Mouse (Mus musculus): ENCODE measurements around the gene Dhh. TPM values are rescaled to one million over a fixed set of nuclear protein-coding genes. Genes with fewer than 3 reads are reported as not detected.
A peak's percentile ranks its signal among the peaks of the same experiment; 100 is the strongest.

Dhh gene
- polyA plus RNA-seq, 1 experiment from 2014 or later: 0.84 TPM

DNA sequence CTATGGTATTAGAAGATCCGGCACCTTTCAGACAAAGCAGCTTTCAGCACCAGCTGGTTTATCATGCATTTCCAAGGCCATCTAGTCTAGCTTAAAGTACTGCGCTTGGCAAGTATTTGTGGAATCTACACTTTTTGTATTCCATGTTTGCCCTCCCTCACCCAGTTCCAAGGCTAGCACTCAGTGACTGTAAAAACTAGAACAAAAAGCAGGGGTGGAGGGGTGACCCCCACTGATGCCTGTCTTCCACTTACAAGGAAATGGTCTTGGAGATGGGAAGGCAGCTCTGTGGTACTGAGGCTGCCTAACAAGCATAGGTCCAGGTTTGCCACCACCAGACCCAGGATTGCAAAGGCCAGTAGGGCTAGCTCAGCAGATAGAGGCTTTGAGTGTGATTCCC lies 4.3 kb upstream of the Dhh start:
- Histone ChIP-seq H3K27ac (no peak overlapping the region), H3K9me3 (replicated peaks) (no peaks in the 10 kb centered on the region), H3K9ac (no peak overlapping the region), H3K4me2 (replicated peaks) (no peak overlapping the region), H3K4me3 (no peak overlapping the region), H3K27me3 (peaks cover 30% of the 10 kb centered on the region), H3K4me1 (peaks cover 11% of the 10 kb centered on the region), H3K36me3 (peaks cover 47% of the 10 kb centered on the region)
- ATAC-seq (ENCODE audit: low FRiP score): no peak
- 83% methylated on average over 2 of the region's 2 CpGs for WGBS

DNA sequence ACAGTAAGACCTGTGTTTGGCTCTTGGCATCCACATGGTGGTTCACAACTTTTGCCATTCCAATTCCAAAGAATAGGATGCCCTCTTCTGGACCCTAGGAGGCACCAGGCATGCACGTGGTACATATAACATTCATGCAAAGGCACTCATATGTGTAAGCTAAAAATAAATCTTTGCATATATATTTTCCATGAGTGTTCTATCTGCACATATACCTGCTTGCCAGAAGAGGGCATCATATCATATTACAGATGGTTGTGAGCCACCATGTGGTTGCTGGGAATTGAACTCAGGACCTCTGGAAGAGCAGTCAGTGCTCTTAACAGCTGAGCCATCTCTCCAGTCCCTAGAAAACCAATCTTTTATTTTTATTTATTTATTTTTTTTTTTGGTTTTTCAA lies 3.2 kb upstream of the Dhh start:
- no peak overlapping the region for H3K4me3 ChIP-seq
- H3K36me3 ChIP-seq: peaks cover 37% of the 10 kb centered on the region
- peaks cover 14% of the 10 kb centered on the region for H3K4me1 ChIP-seq
- no peak overlapping the region for H3K4me2 ChIP-seq (replicated peaks)
- H3K9me3 ChIP-seq (replicated peaks): no peaks in the 10 kb centered on the region
- H3K27me3 ChIP-seq: peaks cover 41% of the 10 kb centered on the region
- H3K9ac ChIP-seq: no peak overlapping the region
- WGBS: 62% methylated on average over 1 of the region's 1 CpGs
- ATAC-seq (ENCODE audit: low FRiP score): no peak
- no peak overlapping the region for H3K27ac ChIP-seq

DNA sequence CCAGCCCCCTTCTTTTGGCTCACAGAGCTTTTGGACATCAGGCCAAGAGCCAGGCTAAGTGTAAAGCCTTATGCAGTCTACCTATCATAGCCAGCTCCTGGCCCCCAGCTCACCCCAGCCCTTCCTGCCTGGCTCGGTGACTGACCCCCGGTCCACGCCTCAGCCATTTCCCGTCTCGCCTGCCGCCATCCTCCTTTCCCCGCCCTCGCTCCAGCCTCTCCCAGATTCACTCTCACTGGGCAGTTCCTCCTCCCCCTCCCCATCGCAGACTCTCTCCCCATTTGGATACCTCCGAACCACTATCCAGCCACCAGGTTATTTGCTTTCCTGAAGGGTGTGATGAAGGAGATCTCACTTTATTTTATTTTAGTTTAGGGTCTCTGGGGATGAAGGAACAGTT lies 845 bp downstream of the Dhh start:
- H3K27ac ChIP-seq: no peak overlapping the region
- WGBS: 3% methylated on average over 10 of the region's 10 CpGs
- peaks cover 43% of the 10 kb centered on the region for H3K4me1 ChIP-seq
- ATAC-seq (ENCODE audit: low FRiP score): no peak
- H3K9me3 ChIP-seq (replicated peaks): no peaks in the 10 kb centered on the region
- H3K4me3 ChIP-seq: peak overlapping the region; percentile 25; the same call in 1 of the 2 replicates
- H3K36me3 ChIP-seq: no peaks in the 10 kb centered on the region
- peaks cover 81% of the 10 kb centered on the region for H3K27me3 ChIP-seq
- H3K9ac ChIP-seq: no peak overlapping the region
- peak overlapping the region; percentile 45 for H3K4me2 ChIP-seq (replicated peaks)

DNA sequence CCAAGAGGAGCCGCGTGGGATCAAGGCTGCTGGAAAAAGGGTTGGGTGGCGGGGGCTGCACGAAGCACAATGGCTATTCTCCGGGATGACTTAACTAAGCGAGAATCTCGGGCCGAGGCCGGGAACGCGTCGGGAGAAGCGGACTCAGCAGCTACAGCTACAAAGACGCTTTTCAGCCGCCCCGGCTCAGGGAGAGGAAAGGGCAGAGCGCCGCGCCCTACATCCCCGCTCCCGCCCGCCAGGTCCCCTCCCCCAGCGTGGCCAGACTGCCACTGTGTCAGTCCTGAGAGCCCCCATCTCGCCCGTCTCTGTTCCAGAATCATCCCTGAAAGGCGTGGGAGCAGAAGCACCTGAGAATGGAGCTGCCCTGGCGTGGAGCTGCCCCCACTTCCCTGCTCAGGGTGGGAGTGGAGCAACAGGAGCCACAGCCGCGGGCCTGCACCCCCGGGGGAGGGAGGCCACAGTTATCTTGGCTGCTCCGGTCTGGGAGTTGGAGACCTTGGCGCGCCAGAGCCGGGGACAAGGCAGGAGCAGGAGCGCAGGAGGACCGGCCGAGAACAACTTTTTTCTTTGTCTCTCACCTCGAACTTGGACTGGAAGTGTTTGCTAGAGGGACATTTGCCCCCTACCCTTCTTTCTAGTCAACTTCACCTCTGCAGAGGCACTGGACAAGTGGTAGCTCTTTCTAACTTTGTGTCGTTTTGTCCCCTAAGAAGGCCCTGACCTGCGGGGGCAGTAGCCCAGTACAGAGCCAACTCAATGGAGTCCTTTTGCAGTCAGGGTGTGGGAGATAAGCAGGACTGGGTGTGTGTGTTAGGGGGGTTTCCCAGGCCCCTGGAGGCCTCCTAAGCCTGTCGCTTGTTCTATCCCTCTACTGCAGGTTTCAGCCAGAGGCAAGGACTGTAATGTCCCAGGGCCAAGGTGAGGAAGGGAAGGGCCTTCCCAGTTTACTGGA lies 2.4 kb downstream of the Dhh start:
- ATAC-seq (ENCODE audit: low FRiP score): 0 out of 2 replicates have a peak, but pooled peaks have one; percentile 42
- H3K9me3 ChIP-seq (replicated peaks): no peaks in the 10 kb centered on the region
- peak overlapping the region; percentile 37 for H3K9ac ChIP-seq
- peak overlapping the region; percentile 28 for H3K4me3 ChIP-seq
- H3K36me3 ChIP-seq: no peaks in the 10 kb centered on the region
- peak overlapping the region; percentile 95 for H3K4me2 ChIP-seq (replicated peaks)
- H3K27ac ChIP-seq: no peak overlapping the region
- H3K4me1 ChIP-seq: peaks cover 43% of the 10 kb centered on the region
- peaks cover 94% of the 10 kb centered on the region for H3K27me3 ChIP-seq
- WGBS: under 1% methylated on average over 41 of the region's 41 CpGs

DNA sequence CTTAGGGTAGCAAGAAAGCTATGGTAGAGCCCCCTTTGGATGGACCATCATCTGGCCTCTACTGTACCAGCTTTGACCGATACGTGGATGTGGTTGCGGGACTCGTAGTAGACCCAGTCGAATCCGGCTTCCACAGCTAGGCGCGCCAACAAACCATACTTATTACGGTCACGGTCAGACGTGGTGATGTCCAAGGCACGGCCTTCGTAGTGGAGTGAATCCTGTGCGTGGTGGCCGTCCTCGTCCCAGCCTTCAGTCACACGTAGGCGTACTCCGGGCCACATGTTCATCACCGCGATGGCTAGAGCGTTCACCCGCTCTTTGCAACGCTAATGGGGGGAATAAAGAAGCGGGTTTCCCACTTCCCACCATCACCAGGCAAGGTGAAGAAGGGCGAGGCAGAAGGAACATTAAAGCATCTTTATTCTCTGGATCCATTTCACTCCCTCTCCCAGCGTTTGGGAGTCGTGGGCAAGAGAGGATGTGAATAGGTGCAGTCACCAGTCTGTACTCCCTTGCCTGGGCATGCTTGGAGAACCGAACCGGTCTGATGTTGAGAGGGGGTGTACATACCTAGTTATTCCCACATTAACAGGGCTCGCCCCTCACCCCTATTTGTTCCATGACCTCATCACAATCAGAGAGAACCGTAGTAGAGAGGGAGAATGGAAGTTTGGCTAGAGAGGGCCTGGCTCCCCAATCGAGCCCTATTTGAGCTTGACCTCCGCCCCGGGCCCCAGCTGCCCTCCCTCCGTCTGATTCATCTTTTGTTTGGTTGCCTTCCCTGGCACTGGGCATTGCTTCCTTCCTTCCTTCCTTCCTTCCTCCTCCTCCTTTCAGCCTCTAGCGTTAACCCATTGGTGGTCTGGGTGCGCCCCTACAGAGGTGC lies 3.4 kb downstream of the Dhh start:
- peaks cover 43% of the 10 kb centered on the region for H3K4me1 ChIP-seq
- peak overlapping the region; percentile 37 for H3K9ac ChIP-seq
- H3K27ac ChIP-seq: no peak overlapping the region
- H3K27me3 ChIP-seq: peaks cover 86% of the 10 kb centered on the region
- no peaks in the 10 kb centered on the region for H3K36me3 ChIP-seq
- H3K9me3 ChIP-seq (replicated peaks): no peaks in the 10 kb centered on the region
- no peak for ATAC-seq (ENCODE audit: low FRiP score)
- WGBS: 2% methylated on average over 38 of the region's 38 CpGs
- H3K4me3 ChIP-seq: peak overlapping the region; percentile 45
- H3K4me2 ChIP-seq (replicated peaks): peak overlapping the region; percentile 95

DNA sequence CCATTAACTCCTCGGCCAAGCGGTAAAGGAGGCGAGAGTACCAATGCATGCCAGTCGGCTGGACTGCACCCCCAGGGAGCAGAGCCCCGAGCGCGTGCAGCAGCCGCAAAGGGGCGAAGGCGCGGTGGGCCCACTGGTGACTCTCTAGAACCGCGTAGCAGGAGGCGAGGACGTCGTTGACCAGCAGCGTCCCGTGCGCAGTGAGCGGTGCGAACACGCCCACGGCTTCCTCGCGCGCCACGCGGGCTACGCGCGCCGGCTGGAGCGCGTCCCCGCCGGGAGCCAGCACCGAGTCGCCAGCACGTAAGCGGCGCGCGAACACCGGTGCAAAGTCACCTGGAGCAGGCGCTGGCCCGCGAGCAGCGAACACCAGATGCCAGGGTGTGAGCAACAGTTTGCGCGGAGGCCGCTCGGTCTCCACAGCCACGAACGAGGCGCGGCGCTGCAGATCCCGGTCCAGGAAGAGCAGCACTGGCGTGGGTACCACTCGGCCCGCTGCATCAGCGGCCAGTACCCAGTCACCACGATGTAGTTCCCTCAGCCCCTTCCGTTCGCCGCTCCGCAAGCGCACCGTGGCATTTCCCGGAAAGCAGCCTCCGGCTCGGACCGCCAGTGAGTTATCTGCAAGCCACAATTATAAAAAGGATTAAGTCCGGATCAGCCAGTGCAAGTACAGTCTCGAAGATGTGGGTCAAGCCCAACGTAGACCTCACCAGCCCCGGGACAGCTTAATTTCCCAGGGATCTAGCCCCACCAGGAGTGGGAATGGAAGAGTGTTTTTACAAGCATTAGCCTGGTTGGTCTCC lies 4.2 kb downstream of the Dhh start, which contains the start of gene Rhebl1:
TSS of gene Rhebl1 (minus strand) at position 601 of the 806 bp plus-strand sequence.
- no peak for ATAC-seq (ENCODE audit: low FRiP score)
- H3K4me3 ChIP-seq: peak within 1 kb of the TSS; percentile 45
- H3K27me3 ChIP-seq: peaks cover 79% of the 10 kb centered on the region
- no peaks in the 10 kb centered on the region for H3K36me3 ChIP-seq
- peaks cover 43% of the 10 kb centered on the region for H3K4me1 ChIP-seq
- H3K27ac ChIP-seq: no peak within 1 kb of the TSS
- peak within 1 kb of the TSS; percentile 53 for H3K9ac ChIP-seq
- under 1% methylated on average over 77 of the region's 77 CpGs for WGBS
- peak within 1 kb of the TSS; percentile 95 for H3K4me2 ChIP-seq (replicated peaks)
- no peaks in the 10 kb centered on the region for H3K9me3 ChIP-seq (replicated peaks)

DNA sequence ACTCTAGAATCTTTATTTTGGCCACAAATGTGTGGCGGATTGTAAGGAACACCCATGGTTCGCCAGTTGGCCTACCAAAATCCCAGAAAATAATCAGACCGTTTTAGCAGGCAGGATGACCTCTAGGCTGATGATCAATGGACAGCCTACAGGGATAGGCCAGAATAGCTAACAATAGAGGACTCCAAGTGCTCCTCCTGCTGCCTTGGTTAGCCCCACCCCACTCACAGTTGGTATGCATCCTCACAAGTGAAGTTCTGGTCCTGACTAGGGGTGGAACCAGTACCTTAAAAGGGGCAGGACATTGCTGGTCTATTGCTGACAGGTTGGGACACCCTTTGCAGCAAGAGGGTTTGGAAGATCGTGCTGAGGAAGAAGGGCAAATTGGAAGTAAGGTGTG lies 5.3 kb downstream of the Dhh start:
- Histone ChIP-seq H3K27me3 (peaks cover 68% of the 10 kb centered on the region), H3K9me3 (replicated peaks) (no peaks in the 10 kb centered on the region), H3K9ac (no peak overlapping the region), H3K4me3 (no peak overlapping the region), H3K36me3 (no peaks in the 10 kb centered on the region), H3K4me1 (peaks cover 37% of the 10 kb centered on the region), H3K4me2 (replicated peaks) (no peak overlapping the region), H3K27ac (no peak overlapping the region)
- WGBS: 49% methylated on average over 4 of the region's 4 CpGs
- no peak for ATAC-seq (ENCODE audit: low FRiP score)

DNA sequence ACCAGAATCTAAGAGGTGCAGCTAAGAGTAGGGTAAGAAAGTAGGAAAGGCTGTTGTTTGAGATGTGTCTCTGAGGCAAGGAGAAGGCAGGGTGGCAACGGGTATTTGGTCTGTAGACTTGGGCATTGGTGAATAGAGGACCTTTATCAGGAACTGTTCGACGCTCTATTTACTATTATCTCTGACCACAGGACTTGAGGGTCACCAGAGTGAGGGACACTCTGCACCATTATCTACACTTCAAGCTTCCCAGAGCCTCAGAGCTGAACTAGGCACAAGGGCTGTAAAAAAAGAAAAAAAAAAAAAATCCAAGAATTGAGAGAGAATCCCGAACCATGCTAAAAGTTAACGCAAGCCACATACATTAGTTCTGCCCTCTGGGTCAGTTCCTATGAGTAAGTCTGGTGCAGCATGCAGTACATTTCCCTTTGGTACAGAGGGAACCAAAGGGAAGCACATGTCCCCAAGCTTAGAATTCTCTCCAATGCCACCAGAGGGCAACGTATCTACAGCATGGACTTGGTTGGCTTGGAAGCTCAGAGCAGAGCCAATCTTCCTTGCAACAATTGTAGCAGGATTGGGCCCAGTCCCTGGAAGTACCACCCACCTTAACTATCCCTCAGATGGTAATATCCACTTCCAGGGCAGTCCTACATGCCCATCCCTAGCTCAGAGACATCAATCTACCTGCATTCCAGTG lies 6.3 kb downstream of the Dhh start:
- H3K4me1 ChIP-seq: peaks cover 30% of the 10 kb centered on the region
- peaks cover 61% of the 10 kb centered on the region for H3K27me3 ChIP-seq
- no peak overlapping the region for H3K27ac ChIP-seq
- H3K4me3 ChIP-seq: no peak overlapping the region
- H3K4me2 ChIP-seq (replicated peaks): no peak overlapping the region
- no peaks in the 10 kb centered on the region for H3K9me3 ChIP-seq (replicated peaks)
- H3K9ac ChIP-seq: no peak overlapping the region
- WGBS: 43% methylated on average over 6 of the region's 6 CpGs
- H3K36me3 ChIP-seq: no peaks in the 10 kb centered on the region
- ATAC-seq (ENCODE audit: low FRiP score): peak; percentile 46; the same call in 1 of the 2 replicates

DNA sequence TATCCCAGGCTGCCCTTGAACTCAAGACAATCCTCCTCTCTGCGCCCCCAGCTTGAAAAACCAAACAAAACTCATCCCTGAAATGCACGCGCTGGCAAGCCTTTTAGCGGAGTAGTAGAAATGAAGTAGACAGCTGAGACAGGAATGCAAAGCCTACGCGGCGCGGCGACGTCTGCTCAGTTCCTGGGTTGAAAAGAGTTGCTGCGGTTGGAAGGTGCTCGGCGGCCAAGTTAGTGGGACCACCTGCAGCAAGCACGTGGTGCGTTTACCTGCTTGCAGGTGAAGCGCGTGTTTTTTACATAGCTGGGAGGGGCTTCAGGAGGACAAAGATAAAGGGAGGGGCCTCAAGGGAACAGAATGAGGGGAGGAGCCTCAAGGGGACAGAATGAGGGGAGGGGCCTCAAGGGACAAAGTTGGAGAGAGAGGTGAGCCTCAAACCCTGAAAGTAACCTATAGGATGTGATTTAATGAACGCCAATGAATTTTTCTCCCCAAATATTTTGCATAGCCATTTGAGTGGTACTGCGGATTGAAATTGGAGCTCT lies 7.1 kb downstream of the Dhh start:
- WGBS: 11% methylated on average over 19 of the region's 19 CpGs
- Histone ChIP-seq H3K4me2 (replicated peaks) (no peak overlapping the region), H3K4me3 (no peak overlapping the region)

DNA sequence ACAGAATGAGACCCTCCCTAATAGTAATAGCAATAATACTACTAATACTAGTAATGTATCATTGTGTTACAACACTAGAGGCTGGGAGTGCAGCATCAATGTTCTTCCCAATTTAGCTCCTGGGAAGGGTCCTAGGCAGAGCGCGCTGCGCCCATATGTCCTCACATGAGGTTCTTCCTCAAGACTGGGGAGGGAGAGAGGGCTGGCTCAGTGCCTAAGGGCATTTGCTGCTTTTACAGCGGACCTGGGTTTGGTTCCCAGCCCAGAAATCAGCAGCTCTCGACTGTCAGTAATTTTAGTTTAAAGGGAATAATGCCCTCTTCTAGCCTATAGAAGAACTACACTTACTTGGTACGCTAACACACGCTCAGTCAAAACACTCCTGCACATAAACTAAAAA lies 10.8 kb downstream of the Dhh start:
- Histone ChIP-seq H3K4me3 (no peak overlapping the region), H3K9me3 (replicated peaks) (no peaks in the 10 kb centered on the region), H3K27ac (no peak overlapping the region), H3K27me3 (peaks cover 16% of the 10 kb centered on the region), H3K9ac (no peak overlapping the region), H3K4me1 (no peaks in the 10 kb centered on the region), H3K4me2 (replicated peaks) (no peak overlapping the region), H3K36me3 (no peaks in the 10 kb centered on the region)
- no peak for ATAC-seq (ENCODE audit: low FRiP score)
- 80% methylated on average over 7 of the region's 7 CpGs for WGBS

More for the DNA sequence above, 7.1 kb downstream of the Dhh start:
- Histone ChIP-seq H3K9me3 (replicated peaks) (no peaks in the 10 kb centered on the region), H3K36me3 (no peaks in the 10 kb centered on the region), H3K4me1 (peaks cover 30% of the 10 kb centered on the region), H3K27me3 (peaks cover 53% of the 10 kb centered on the region), H3K27ac (no peak overlapping the region), H3K9ac (no peak overlapping the region)
- no peak for ATAC-seq (ENCODE audit: low FRiP score)
